20 mouse cellular contexts compared by ENCODE assay signal in genomic region chr4:132455146-132455545, GRCm38 (mm10). TPM values are rescaled to one million over a fixed set of nuclear protein-coding genes. Genes with fewer than 3 reads are reported as not detected.
DNase-seq lines count a peak whose midpoint lies in the region; ATAC-seq and TF ChIP-seq lines count a peak whose summit lies in the region.
"Had no signal": no experiment of that assay in that cellular context is flagged by ENCODE, and none has a peak within 500 bp of the region (broad histone marks: within the 10 kb centered on the region; RNA-seq: fewer than 3 reads in every experiment).

No protein-coding gene starts in this region.

- no peak overlapping the region for H3K27ac ChIP-seq in embryonic facial prominence, embryonic 11.5 days (replicated peaks; ENCODE audit: low read depth, low read length)
- no peak overlapping the region for H3K27ac ChIP-seq in embryonic facial prominence, embryonic 10.5 days (replicated peaks)
- H3K27ac ChIP-seq in kidney, postnatal 0 days, result peak overlapping the region; percentile 19; the same call in 1 of the 2 replicates
- H3K27ac ChIP-seq: forebrain, embryonic 10.5 days; midbrain, embryonic 12.5 days had no signal

- ATAC-seq in embryonic facial prominence, embryonic 11.5 days (replicated peaks; ENCODE audit: insufficient number of reproducible peaks, low FRiP score, low TSS enrichment, low read depth), result no peak
- ATAC-seq in kidney, postnatal 0 days (replicated peaks; ENCODE audit: low FRiP score, low read depth), result no peak
- ATAC-seq: activated CD4-positive, CD25-positive, alpha-beta regulatory T cell, adult 4 months had no signal

- no peak overlapping the region for H3K4me2 ChIP-seq in embryonic facial prominence, embryonic 11.5 days (ENCODE audit: low read depth, low read length)
- H3K4me2 ChIP-seq in kidney, postnatal 0 days (ENCODE audit: low read length), result no peak overlapping the region
- H3K4me2 ChIP-seq: midbrain, embryonic 12.5 days had no signal

- no peak overlapping the region for H3K9ac ChIP-seq in embryonic facial prominence, embryonic 11.5 days (replicated peaks; ENCODE audit: low read length)
- no peak overlapping the region for H3K9ac ChIP-seq in kidney, postnatal 0 days (ENCODE audit: low read depth, low read length)
- H3K9ac ChIP-seq: midbrain, embryonic 12.5 days had no signal

- H3K9me3 ChIP-seq in embryonic facial prominence, embryonic 11.5 days (replicated peaks; ENCODE audit: control insufficient read depth, low read length), result no peaks in the 10 kb centered on the region
- no peaks in the 10 kb centered on the region for H3K9me3 ChIP-seq in embryonic facial prominence, embryonic 10.5 days
- H3K9me3 ChIP-seq in kidney, postnatal 0 days (replicated peaks; ENCODE audit: low read length), result no peaks in the 10 kb centered on the region
- H3K9me3 ChIP-seq: forebrain, embryonic 10.5 days; midbrain, embryonic 12.5 days had no signal

- H3K27me3 ChIP-seq in embryonic facial prominence, embryonic 11.5 days (ENCODE audit: control insufficient read depth, insufficient read depth, low read length), result no peaks in the 10 kb centered on the region
- no peaks in the 10 kb centered on the region for H3K27me3 ChIP-seq in embryonic facial prominence, embryonic 10.5 days (replicated peaks; ENCODE audit: low read depth, poor library complexity, severe bottlenecking)
- no peaks in the 10 kb centered on the region for H3K27me3 ChIP-seq in kidney, postnatal 0 days (ENCODE audit: insufficient read depth, low read length)
- H3K27me3 ChIP-seq: CH12.LX; midbrain, embryonic 12.5 days had no signal

- WGBS in embryonic facial prominence, embryonic 11.5 days, result 84% methylated on average over 3 of the region's 3 CpGs
- WGBS in embryonic facial prominence, embryonic 10.5 days, result 78% methylated on average over 3 of the region's 3 CpGs
- WGBS in kidney, postnatal 0 days, result 59% methylated on average over 3 of the region's 3 CpGs

- peak; percentile 22 for DNase-seq in embryonic facial prominence, embryonic 11.5 days (ENCODE audit: low spot score)
- DNase-seq in embryonic facial prominence, embryonic 10.5 days (ENCODE audit: low spot score), result no peak
- DNase-seq in urinary bladder, adult 18-20 months (ENCODE audit: low spot score in 2 of 2), result peak; percentile 23 to 25
- no peak for DNase-seq in urinary bladder, postnatal 4 days (ENCODE audit: low spot score in 2 of 2)
- DNase-seq in kidney, postnatal 0 days (ENCODE audit: low spot score), result peak; percentile 20
- DNase-seq in thymus, postnatal 25 days, result no peak
- no peak for DNase-seq in thymus, adult 18-20 months
- no peak for DNase-seq in cerebellum, adult 8-10 months
- DNase-seq: cerebellum, adult 9-10 months; embryo, embryonic 11 days; layer of hippocampus, postnatal 36 days; left cerebral cortex, postnatal 4 days; lung, postnatal 4 days; right cerebral cortex, postnatal 25 days; thymus, postnatal 4 days had no signal

- peaks cover 7% of the 10 kb centered on the region for H3K36me3 ChIP-seq in embryonic facial prominence, embryonic 11.5 days (replicated peaks; ENCODE audit: control insufficient read depth, insufficient read depth, low read depth, low read length)
- H3K36me3 ChIP-seq in embryonic facial prominence, embryonic 10.5 days (replicated peaks), result peaks cover 37% of the 10 kb centered on the region
- peaks cover 15% of the 10 kb centered on the region for H3K36me3 ChIP-seq in kidney, postnatal 0 days (ENCODE audit: insufficient read depth, low read length)

- no peak for TF ChIP-seq CTCF in kidney, postnatal 0 days (IDR thresholded peaks at IDR 0.05; ENCODE audit: low read depth)

- no peak overlapping the region for H3K4me3 ChIP-seq in embryonic facial prominence, embryonic 11.5 days (ENCODE audit: low read depth, low read length)
- no peak overlapping the region for H3K4me3 ChIP-seq in embryonic facial prominence, embryonic 10.5 days
- H3K4me3 ChIP-seq in kidney, postnatal 0 days (replicated peaks; ENCODE audit: low read depth, low read length), result no peak overlapping the region
- H3K4me3 ChIP-seq: forebrain, embryonic 10.5 days; midbrain, embryonic 12.5 days; myocyte had no signal

- H3K4me1 ChIP-seq in embryonic facial prominence, embryonic 11.5 days (ENCODE audit: control insufficient read depth, insufficient read depth, low read length), result no peaks in the 10 kb centered on the region
- no peaks in the 10 kb centered on the region for H3K4me1 ChIP-seq in embryonic facial prominence, embryonic 10.5 days
- H3K4me1 ChIP-seq in kidney, postnatal 0 days (replicated peaks; ENCODE audit: insufficient read depth, low read length), result 0 out of 2 replicates have a peak, but pooled peaks cover 3% of the 10 kb centered on the region
- H3K4me1 ChIP-seq: forebrain, embryonic 10.5 days; midbrain, embryonic 12.5 days had no signal

RNA-seq across cellular contexts. Expression of gene Med18, which starts 8.6 kb away (rescaled TPM):
- 22.7 and 25.2 TPM in 2 replicates for polyA plus RNA-seq in embryonic facial prominence, embryonic 11.5 days (2014; fragmentation: Nextera tagmentation; extraction: Ambion mirVana)
- 37.0 and 41.7 TPM in 2 replicates for polyA plus RNA-seq in embryonic facial prominence, embryonic 10.5 days (2016; fragmentation: Nextera tagmentation; extraction: Ambion mirVana)
- 20.9 and 22.1 TPM in 2 replicates for polyA plus RNA-seq in kidney, postnatal 0 days (2015; fragmentation: Nextera tagmentation; extraction: Ambion mirVana)

RNA-seq across cellular contexts. Expression of gene Phactr4, which starts 32.9 kb away (rescaled TPM):
- 23.1 and 26.6 TPM in 2 replicates for polyA plus RNA-seq in embryonic facial prominence, embryonic 11.5 days (2014; fragmentation: Nextera tagmentation; extraction: Ambion mirVana)
- 25.9 and 27.4 TPM in 2 replicates for polyA plus RNA-seq in embryonic facial prominence, embryonic 10.5 days (2016; fragmentation: Nextera tagmentation; extraction: Ambion mirVana)
- 24.3 and 25.2 TPM in 2 replicates for polyA plus RNA-seq in kidney, postnatal 0 days (2015; fragmentation: Nextera tagmentation; extraction: Ambion mirVana)

RNA-seq across cellular contexts. Expression of gene Sesn2, which starts 55.2 kb away (rescaled TPM):
- 5.8 and 6.0 TPM in 2 replicates for polyA plus RNA-seq in embryonic facial prominence, embryonic 11.5 days (2014; fragmentation: Nextera tagmentation; extraction: Ambion mirVana)
- 12.3 and 13.3 TPM in 2 replicates for polyA plus RNA-seq in embryonic facial prominence, embryonic 10.5 days (2016; fragmentation: Nextera tagmentation; extraction: Ambion mirVana)
- 18.1 and 20.1 TPM in 2 replicates for polyA plus RNA-seq in kidney, postnatal 0 days (2015; fragmentation: Nextera tagmentation; extraction: Ambion mirVana)

Comparison
In these comparisons a context has a peak if more than half of its experiments do, and no peak if none do; other contexts are left out.
1. DNase-seq: peak in embryonic facial prominence, embryonic 11.5 days (single experiment), urinary bladder, adult 18-20 months (2 of 2) and kidney, postnatal 0 days (single experiment); none in embryonic facial prominence, embryonic 10.5 days (single experiment), urinary bladder, postnatal 4 days (0 of 2), thymus, postnatal 25 days (single experiment), thymus, adult 18-20 months (0 of 2) and cerebellum, adult 8-10 months (single experiment).